Mouse (Mus musculus): ENCODE data around the gene Snx33. TPM values are rescaled to one million over a fixed set of nuclear protein-coding genes. Genes with fewer than 3 reads are reported as not detected.

Gene Snx33
- total and polyA plus RNA-seq, 2 experiments from 2014 or later = 5.2 to 11.4 TPM

GRCm38 (mm10) chr9:56882818-56883217, 45.4 kb downstream of the Snx33 start:
- 46% methylated on average over 12 of the region's 12 CpGs for WGBS
- Histone ChIP-seq H3K4me3 (ENCODE audit: low read depth, low read length) (no peak overlapping the region), H3K27ac (ENCODE audit: low read depth) (peak overlapping the region; percentile 40; the same call in 1 of the 2 replicates), H3K9ac (replicated peaks; ENCODE audit: low read depth, low read length) (no peak overlapping the region), H3K9me3 (replicated peaks; ENCODE audit: control insufficient read depth, low read length) (no peaks in the 10 kb centered on the region), H3K4me2 (ENCODE audit: low read depth, low read length) (no peak overlapping the region), H3K4me1 (ENCODE audit: control insufficient read depth, insufficient read depth) (no peaks in the 10 kb centered on the region), H3K27me3 (ENCODE audit: control insufficient read depth, insufficient read depth, low read length) (no peaks in the 10 kb centered on the region), H3K36me3 (replicated peaks; ENCODE audit: control insufficient read depth, insufficient read depth, low read length) (peaks cover 38% of the 10 kb centered on the region)
- ATAC-seq (ENCODE audit: insufficient read depth, low read depth) (peak; percentile 32; the same call in 1 of the 2 replicates), DNase-seq (ENCODE audit: low spot score) (peak; percentile 50)
- TF ChIP-seq CTCF (IDR thresholded peaks at IDR 0.05; ENCODE audit: low read depth) (no peak), EP300 (IDR thresholded peaks at IDR 0.05; ENCODE audit: low read depth) (0 out of 2 replicates have a peak, but pooled peaks have one; percentile 46)

DNA sequence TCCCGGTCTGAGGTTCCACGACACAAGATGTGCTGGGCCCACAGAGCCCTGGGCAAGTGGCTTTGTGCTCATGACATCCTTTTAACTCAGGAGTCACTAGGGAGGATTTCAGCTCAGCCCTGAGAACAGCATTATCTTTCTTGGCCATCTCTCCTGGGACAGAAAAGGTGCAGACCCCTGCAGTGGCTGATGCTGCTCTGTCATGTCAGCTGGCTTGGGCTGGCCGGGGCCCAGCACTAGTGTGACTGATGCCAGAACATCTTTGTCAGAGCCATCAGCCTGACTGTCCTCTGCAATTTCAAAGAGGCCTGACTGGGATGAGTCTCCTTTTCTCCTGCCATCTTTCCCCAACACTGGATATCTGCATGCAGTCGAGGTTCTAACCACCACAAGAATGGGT, 45.9 kb downstream of the Snx33 start:
- ATAC-seq (ENCODE audit: insufficient read depth, low read depth) = no peak
- WGBS = 44% methylated on average over 4 of the region's 4 CpGs
- Histone ChIP-seq H3K4me2 (ENCODE audit: low read depth, low read length) (no peak overlapping the region), H3K9ac (replicated peaks; ENCODE audit: low read depth, low read length) (no peak overlapping the region), H3K9me3 (replicated peaks; ENCODE audit: control insufficient read depth, low read length) (no peaks in the 10 kb centered on the region), H3K27ac (ENCODE audit: low read depth) (peak overlapping the region; percentile 40; the same call in 1 of the 2 replicates), H3K4me3 (ENCODE audit: low read depth, low read length) (no peak overlapping the region), H3K4me1 (ENCODE audit: control insufficient read depth, insufficient read depth) (no peaks in the 10 kb centered on the region), H3K36me3 (replicated peaks; ENCODE audit: control insufficient read depth, insufficient read depth, low read length) (peaks cover 33% of the 10 kb centered on the region), H3K27me3 (ENCODE audit: control insufficient read depth, insufficient read depth, low read length) (no peaks in the 10 kb centered on the region)
- TF ChIP-seq CTCF (IDR thresholded peaks at IDR 0.05; ENCODE audit: low read depth) = no peak
- TF ChIP-seq EP300 (IDR thresholded peaks at IDR 0.05; ENCODE audit: low read depth) = no peak
- no peak for DNase-seq (ENCODE audit: low spot score)

DNA sequence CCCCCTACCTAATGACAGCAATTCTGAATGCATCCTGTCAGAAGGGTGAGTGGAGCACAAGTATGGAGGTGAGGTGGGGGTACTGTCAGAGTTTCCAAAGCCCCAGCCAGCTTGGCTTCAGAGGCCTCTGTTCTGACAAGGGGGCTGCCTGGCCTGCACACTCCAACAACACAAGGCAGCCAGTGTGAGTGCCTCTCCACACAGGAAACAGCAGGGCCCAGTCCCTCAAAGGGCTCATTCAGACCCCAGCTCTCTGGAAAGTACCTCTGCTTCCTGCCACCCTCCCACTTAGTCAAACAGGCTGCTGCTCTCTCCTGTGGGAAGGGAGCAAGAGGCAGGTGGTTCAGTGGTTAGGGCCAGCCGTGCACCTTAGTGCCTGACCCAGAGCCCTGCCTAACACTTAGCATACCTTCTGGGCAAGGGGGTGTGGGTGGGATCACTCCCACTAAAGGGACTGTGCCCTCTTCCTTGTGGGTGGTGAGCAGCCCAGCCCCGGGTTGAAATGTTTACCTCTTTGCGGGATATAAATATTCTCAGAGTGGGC, 46.6 kb downstream of the Snx33 start:
- no peak for ATAC-seq (ENCODE audit: insufficient read depth, low read depth)
- Histone ChIP-seq H3K4me1 (ENCODE audit: control insufficient read depth, insufficient read depth) (no peaks in the 10 kb centered on the region), H3K36me3 (replicated peaks; ENCODE audit: control insufficient read depth, insufficient read depth, low read length) (peaks cover 26% of the 10 kb centered on the region), H3K9ac (replicated peaks; ENCODE audit: low read depth, low read length) (no peak overlapping the region), H3K9me3 (replicated peaks; ENCODE audit: control insufficient read depth, low read length) (no peaks in the 10 kb centered on the region), H3K4me3 (ENCODE audit: low read depth, low read length) (no peak overlapping the region), H3K27ac (ENCODE audit: low read depth) (0 out of 2 replicates have a peak overlapping the region, but pooled peaks have one; percentile 40), H3K4me2 (ENCODE audit: low read depth, low read length) (no peak overlapping the region), H3K27me3 (ENCODE audit: control insufficient read depth, insufficient read depth, low read length) (no peaks in the 10 kb centered on the region)
- TF ChIP-seq CTCF (IDR thresholded peaks at IDR 0.05; ENCODE audit: low read depth) = no peak
- TF ChIP-seq EP300 (IDR thresholded peaks at IDR 0.05; ENCODE audit: low read depth) = no peak
- no peak for DNase-seq (ENCODE audit: low spot score)
- WGBS = 74% methylated on average over 3 of the region's 3 CpGs

GRCm38 (mm10) chr9:56880790-56881189, 47.4 kb downstream of the Snx33 start:
- no peaks in the 10 kb centered on the region for H3K4me1 ChIP-seq (ENCODE audit: control insufficient read depth, insufficient read depth)

DNA sequence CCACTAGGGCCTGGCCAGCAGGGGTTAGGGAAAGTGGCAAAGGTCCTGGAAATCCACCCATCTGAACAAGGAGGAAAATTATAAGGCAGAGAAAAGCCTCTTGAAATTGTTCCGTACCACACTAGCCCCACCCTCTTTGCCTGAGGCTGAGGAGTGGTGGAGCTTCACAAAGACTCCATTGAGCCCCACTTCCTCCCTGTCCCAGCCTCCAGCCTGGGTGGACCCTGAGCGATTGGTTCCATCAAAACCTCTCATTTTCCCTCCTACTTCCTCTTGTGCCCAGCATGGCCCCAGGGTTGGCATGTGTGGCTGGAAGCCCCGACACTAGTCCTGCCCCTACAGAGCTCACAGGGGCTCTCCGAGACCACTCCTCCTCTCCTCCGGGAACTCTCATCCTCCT, 50.9 kb downstream of the Snx33 start:
- H3K36me3 ChIP-seq (replicated peaks; ENCODE audit: control insufficient read depth, insufficient read depth, low read length) = no peaks in the 10 kb centered on the region
- TF ChIP-seq CTCF (IDR thresholded peaks at IDR 0.05; ENCODE audit: low read depth) (no peak), EP300 (IDR thresholded peaks at IDR 0.05; ENCODE audit: low read depth) (no peak)
- no peak overlapping the region for H3K9ac ChIP-seq (replicated peaks; ENCODE audit: low read depth, low read length)
- no peak overlapping the region for H3K4me2 ChIP-seq (ENCODE audit: low read depth, low read length)
- H3K27ac ChIP-seq (ENCODE audit: low read depth) = no peak overlapping the region
- WGBS = 79% methylated on average over 5 of the region's 5 CpGs
- no peaks in the 10 kb centered on the region for H3K27me3 ChIP-seq (ENCODE audit: control insufficient read depth, insufficient read depth, low read length)
- ATAC-seq (ENCODE audit: insufficient read depth, low read depth) (no peak), DNase-seq (ENCODE audit: low spot score) (no peak)
- peaks cover 19% of the 10 kb centered on the region for H3K4me1 ChIP-seq (ENCODE audit: control insufficient read depth, insufficient read depth)
- no peak overlapping the region for H3K4me3 ChIP-seq (ENCODE audit: low read depth, low read length)
- H3K9me3 ChIP-seq (replicated peaks; ENCODE audit: control insufficient read depth, low read length) = no peaks in the 10 kb centered on the region

More at GRCm38 (mm10) chr9:56880790-56881189, 47.4 kb downstream of the Snx33 start:
- no peak overlapping the region for H3K4me2 ChIP-seq (ENCODE audit: low read depth, low read length)
- ATAC-seq (ENCODE audit: insufficient read depth, low read depth) = no peak
- H3K4me3 ChIP-seq (ENCODE audit: low read depth, low read length) = no peak overlapping the region
- no peaks in the 10 kb centered on the region for H3K27me3 ChIP-seq (ENCODE audit: control insufficient read depth, insufficient read depth, low read length)
- TF ChIP-seq EP300 (IDR thresholded peaks at IDR 0.05; ENCODE audit: low read depth) = no peak
- TF ChIP-seq CTCF (IDR thresholded peaks at IDR 0.05; ENCODE audit: low read depth) = no peak
- 66% methylated on average over 9 of the region's 9 CpGs for WGBS
- H3K9ac ChIP-seq (replicated peaks; ENCODE audit: low read depth, low read length) = no peak overlapping the region
- H3K9me3 ChIP-seq (replicated peaks; ENCODE audit: control insufficient read depth, low read length) = no peaks in the 10 kb centered on the region
- peak overlapping the region; percentile 28; the same call in 1 of the 2 replicates for H3K27ac ChIP-seq (ENCODE audit: low read depth)
- H3K36me3 ChIP-seq (replicated peaks; ENCODE audit: control insufficient read depth, insufficient read depth, low read length) = peaks cover 19% of the 10 kb centered on the region
- no peak for DNase-seq (ENCODE audit: low spot score)

DNA sequence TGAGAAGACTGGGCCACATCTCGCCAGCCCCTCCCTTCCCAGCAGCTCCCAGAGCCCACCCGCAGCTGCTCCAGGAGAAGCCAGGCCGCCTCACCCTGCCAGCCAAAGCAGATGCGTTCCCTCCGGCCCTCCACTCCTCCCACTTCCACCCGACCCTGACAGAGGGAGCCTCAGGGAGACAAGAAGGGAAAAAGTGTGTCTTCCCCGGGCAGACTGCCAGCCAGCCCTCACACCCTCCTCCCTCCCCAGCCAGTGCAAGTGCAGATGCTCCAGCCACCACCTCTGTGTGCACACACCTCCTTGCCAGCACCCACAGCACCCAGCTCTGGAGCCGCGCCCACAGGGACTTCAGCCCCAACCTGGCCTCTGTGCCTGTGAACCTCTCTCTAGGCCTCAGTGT, 51.4 kb downstream of the Snx33 start:
- no peak for DNase-seq (ENCODE audit: low spot score)
- 34% methylated on average over 9 of the region's 9 CpGs for WGBS
- Histone ChIP-seq H3K9me3 (replicated peaks; ENCODE audit: control insufficient read depth, low read length) (no peaks in the 10 kb centered on the region), H3K36me3 (replicated peaks; ENCODE audit: control insufficient read depth, insufficient read depth, low read length) (no peaks in the 10 kb centered on the region), H3K4me1 (ENCODE audit: control insufficient read depth, insufficient read depth) (peaks cover 24% of the 10 kb centered on the region), H3K27me3 (ENCODE audit: control insufficient read depth, insufficient read depth, low read length) (no peaks in the 10 kb centered on the region), H3K4me3 (ENCODE audit: low read depth, low read length) (no peak overlapping the region), H3K27ac (ENCODE audit: low read depth) (no peak overlapping the region), H3K9ac (replicated peaks; ENCODE audit: low read depth, low read length) (no peak overlapping the region), H3K4me2 (ENCODE audit: low read depth, low read length) (no peak overlapping the region)
- no peak for ATAC-seq (ENCODE audit: insufficient read depth, low read depth)
- TF ChIP-seq EP300 (IDR thresholded peaks at IDR 0.05; ENCODE audit: low read depth) (no peak), CTCF (IDR thresholded peaks at IDR 0.05; ENCODE audit: low read depth) (no peak)
